Mouse (Mus musculus): ENCODE measurements around the gene Mpi.

The Mpi gene

GRCm38 (mm10) chr9:57522114-57522860 lies 30.3 kb downstream of the Mpi start:
- DNase-seq: no peak

- DNase-seq: peak; percentile 96
Observed at GRCm38 (mm10) chr9:57521056-57521911, 31.3 kb downstream of the Mpi start, which contains the start of gene Cox5a. Gene Cox5a, plus strand, starts transcription at chr9:57521274.

DNA sequence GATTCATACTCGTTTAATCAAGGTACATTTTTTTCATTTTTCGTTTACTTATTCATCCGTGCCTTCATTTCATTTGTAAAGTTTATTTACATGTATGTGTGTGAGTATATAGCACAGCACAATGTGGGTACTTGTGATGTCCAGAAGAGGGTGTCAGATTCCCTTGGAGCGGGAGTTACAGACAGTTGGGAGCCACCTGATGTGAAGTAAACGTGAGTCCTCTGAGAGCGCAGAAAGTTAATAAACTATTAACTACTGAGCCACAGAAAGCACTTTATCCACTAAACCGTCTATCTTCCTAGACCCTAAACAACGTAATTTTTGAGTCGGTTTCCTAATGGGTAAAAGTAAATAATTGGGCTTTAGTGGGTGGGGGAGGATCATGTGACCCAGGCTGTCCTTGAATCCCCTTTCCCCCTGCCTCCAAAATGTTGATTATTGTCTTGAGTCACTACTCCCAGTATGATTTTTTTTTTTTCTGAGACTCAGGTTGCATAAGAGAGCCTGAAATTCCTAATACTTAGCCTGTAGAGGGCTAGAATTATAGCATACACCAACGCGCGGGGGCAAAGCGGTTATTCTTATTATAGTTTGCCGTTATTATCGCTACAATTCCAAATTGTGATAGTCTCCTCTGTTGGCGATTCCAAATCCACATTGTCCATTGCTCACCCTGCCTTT lies 32.0 kb downstream of the Mpi start:
- no peak for DNase-seq

DNA sequence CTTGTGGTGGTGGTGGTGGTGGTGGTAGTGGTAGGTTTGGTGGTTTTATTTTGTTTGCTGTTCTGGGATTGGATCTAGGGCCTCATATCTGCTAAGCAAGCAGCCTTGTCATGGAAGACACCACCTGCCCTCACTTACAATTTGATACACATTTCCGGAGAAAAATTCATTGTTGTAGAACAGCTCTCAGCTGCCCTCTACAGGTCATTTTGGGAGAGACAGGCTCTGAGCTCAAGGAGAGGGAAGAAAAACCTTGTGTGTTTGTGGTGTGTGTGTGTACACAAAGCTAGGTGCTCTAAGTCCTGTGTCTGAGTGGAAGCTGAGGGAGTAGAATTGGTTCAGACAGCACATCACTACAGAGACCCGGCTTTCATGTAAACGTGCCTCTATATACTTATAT lies 35.5 kb downstream of the Mpi start:
- DNase-seq: peak; percentile 54

- no peak for DNase-seq
Observed at GRCm38 (mm10) chr9:57510577-57510976, 42.0 kb downstream of the Mpi start.

DNA sequence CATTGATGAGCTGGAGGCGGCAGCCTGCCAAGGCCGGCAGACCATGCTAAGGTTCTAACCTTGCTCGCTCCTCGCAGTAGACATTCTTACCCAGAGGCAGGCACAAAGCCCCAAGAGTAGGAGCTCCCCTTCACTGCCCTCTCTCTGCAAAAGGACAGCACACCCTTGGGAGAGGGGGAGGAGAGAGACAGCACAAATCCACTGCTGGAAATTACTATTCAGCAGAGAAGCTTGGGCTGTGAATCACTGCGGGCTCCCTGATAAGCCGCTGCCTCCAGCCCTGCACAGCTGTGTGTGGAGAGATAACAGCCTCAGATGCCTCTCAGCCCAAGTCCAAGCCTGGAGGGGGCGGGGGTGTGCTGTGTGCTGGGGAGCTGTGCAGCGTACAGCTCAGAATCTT lies 46.9 kb downstream of the Mpi start:
- DNase-seq: peak; percentile 84

DNA sequence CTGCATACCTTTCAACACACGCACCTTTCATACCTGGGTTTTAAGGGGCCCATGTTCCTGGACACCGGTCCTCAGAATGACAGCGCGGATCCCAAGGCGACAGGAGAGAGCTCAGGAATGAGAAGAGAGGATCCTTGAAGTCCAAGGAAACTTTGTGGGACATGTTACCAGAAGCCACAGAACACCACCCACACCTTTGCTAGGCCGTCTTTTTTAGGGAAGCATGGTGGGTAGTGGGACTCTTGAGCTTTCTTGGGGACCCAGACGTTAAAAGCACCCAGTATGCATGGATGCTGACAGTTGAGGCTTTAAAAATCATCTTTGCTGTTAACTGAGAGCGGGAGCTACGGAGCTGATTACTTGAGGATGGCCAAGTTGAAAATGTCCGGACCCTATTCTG lies 47.7 kb downstream of the Mpi start:
- DNase-seq: no peak

DNA sequence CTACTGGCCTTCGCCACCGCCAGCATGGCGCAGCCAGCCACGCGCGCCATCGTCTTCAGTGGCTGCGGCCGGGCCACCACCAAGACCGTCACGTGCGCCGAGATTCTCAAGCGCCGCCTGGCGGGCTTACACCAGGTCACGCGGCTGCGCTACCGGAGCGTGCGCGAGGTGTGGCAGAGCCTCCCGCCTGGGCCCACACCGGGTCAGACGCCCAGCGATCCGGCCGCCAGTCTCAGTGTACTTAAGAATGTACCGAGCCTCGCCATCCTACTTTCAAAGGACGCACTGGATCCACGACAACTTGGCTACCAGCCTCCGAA lies 48.2 kb downstream of the Mpi start:
- DNase-seq: peak; percentile 65

DNA sequence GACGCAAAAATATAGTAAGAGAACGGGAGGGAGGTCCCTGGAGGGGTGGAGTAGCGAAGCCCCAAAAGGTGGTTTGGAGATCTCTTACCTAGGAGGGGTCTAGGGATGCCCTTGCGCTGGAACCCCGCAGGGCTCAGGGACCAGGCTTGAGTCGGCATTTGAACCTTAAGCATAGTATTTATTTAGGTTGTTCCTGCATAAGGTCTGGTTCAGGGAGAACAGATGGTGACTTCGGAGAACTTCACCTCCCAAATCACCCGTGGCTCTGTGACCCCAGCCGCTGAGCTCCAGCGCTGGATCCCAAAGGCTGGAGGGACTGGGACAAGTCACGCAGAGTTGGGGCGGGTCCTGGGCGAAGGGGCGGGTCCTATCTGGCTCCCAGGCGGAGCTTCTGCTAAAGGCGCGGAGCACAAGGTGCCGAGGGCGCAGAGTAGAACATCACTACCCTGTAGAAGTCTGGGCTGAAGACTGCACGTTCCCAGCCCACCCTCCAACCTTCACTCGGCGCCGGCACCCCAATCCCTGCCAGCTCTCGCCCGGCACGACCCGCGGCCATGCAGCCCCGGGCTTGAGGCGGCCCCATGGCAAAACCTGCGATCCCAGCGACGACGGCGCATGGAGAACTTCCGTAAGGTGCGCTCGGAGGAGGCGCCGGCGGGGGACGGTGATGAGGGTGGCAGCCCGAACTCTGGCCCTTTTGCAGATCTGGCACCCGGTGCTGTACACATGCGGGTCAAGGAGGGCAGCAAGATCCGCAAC lies 48.8 kb downstream of the Mpi start, which contains the start of gene Rpp25:
TSS of gene Rpp25 (plus strand) at position 405 of the 759 bp plus-strand sequence.
- DNase-seq: peak; percentile 79

- peak; percentile 47 for DNase-seq
Observed at GRCm38 (mm10) chr9:57502911-57503621, 49.5 kb downstream of the Mpi start.

DNA sequence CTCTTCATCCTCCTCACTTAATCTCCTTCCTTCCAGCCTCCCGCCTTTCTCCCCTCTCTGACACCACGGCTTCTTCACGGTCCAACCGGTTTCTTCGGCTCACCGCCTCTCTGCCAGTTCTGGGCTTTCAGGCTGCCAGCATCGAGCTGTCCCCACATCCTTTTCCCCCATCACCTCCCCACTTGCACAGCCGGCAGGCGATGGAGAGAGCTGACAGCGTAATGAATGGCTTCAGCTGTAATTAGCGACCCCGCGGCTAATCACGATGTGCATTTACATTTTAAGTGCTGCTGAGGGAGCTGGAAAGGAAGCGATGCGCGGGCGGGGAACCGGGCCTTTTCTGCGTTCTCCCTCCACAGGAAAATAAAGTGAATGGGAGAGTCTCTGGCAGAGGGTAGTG lies 50.7 kb downstream of the Mpi start:
- DNase-seq: peak; percentile 71

DNA sequence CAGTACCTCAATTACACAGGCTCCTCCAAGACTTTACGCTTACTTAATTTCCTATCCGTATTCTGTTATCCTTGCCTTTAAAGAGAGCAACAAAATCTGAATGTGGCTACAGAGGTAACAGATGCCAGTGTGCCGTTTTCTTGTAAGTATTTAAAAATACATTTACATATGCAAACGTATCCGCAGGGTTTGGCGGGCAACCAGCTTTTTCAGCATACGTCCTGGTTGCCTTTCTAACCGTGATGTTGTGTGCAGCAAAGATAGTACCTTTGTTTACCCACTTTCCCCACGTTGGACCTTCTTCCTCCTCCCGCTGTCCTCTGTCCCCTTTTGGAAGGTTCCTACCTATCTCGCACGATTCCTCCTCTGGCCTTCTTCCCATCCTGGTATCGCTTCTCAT lies 51.1 kb downstream of the Mpi start:
- peak; percentile 39 for DNase-seq

- DNase-seq: no peak
Observed at GRCm38 (mm10) chr9:57498536-57498935, 54.0 kb downstream of the Mpi start.

- DNase-seq: no peak
Observed at GRCm38 (mm10) chr9:57497236-57497635, 55.3 kb downstream of the Mpi start.

- no peak for DNase-seq
Observed at GRCm38 (mm10) chr9:57494970-57495369, 57.6 kb downstream of the Mpi start.

Data from right cerebral cortex, adult 18-20 months (tissue).